Mouse (Mus musculus) left cerebral cortex, postnatal 36 days (tissue): ENCODE data around the gene Clba1. TPM values are rescaled to one million over a fixed set of nuclear protein-coding genes. Genes with fewer than 3 reads are reported as not detected.
"Not testable (repeated sequence)": the region's sequence is repeated elsewhere in the genome, so short reads cannot be mapped to it uniquely, and the experiment has no call there.

ENCODE experiments used
- DNase-seq, 2 experiments: peaks; one replicate each; pipeline ENCODE4 v3.0.0; 2021 to 2022; ENCODE audit warnings: low spot score in 2 of 2, mixed read lengths in 1 of 2
- intact Hi-C: fragments of 180-260 bp; cut with DNase I; formaldehyde crosslinking; loops from one replicate; pipeline ENCODE4 v1.15.1; 2025
- total RNA-seq, 2 experiments: library from RNA; stranded (reverse); gene quantifications; 2 replicates each; pipeline ENCODE4 v1.2.3; 2021

The Clba1 gene
- total RNA-seq, 2 experiments from 2014 or later: 17.4 to 22.1 TPM

DNA sequence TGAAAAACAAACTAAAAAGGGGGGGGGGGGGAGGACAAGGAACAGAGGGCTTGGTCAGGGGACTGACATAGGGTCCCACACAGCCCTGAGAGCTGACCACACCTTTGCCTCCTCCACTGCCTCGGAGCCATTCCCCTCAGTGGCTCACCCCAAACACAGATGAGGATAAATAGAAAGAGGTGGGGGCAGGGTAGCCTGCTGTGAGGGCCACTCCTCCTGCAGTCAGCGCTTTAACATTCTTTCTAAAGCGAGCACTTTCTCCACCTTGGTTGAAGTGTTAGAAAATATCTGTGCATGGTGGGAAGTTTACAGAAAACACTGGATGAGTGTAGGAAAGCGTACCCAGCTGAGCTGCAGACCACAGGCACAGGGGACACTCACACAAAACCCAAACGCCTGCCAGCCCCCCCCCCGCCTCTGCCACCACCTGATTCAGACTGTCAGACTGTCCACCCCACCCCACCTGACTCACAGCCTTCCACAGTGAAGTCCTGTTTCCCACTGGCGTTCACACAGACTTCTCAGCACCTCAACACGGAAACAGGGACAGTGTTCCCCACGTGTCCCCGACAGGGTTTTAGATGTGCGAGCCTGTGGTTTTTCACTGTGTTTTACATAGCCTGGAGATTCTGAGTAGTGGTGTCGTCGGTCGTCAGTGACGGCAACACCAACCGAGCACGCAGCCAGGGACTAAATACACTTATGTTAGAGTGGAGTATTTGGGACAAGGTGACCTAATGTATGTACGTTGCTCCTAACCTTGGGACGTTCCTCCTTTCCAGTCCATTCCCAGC lies 1.6 kb downstream of the Clba1 start:
- no peak for DNase-seq
- intact Hi-C loops: no loop called here

DNA sequence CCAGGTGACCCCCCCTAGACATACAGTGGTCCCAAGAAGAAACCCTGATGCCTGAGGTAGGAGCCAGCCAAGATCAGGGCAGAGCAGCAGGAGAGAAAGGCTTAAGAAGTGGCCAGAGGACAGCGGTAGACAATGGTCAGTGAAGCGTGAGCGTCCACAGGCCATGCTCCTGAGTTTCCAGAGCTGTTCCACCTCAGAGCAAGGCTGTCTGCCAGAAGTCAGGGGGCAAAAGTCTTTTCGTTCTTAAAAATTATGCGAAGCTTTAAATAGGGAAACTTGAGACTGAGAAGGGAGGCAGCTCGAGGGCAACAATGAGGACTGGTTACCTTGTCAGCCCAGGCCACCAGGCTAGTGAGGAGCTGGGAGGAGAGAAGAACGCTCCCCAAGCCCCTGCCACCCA lies 4.6 kb downstream of the Clba1 start:
- DNase-seq: no peak
- intact Hi-C loops: no loop called here

DNA sequence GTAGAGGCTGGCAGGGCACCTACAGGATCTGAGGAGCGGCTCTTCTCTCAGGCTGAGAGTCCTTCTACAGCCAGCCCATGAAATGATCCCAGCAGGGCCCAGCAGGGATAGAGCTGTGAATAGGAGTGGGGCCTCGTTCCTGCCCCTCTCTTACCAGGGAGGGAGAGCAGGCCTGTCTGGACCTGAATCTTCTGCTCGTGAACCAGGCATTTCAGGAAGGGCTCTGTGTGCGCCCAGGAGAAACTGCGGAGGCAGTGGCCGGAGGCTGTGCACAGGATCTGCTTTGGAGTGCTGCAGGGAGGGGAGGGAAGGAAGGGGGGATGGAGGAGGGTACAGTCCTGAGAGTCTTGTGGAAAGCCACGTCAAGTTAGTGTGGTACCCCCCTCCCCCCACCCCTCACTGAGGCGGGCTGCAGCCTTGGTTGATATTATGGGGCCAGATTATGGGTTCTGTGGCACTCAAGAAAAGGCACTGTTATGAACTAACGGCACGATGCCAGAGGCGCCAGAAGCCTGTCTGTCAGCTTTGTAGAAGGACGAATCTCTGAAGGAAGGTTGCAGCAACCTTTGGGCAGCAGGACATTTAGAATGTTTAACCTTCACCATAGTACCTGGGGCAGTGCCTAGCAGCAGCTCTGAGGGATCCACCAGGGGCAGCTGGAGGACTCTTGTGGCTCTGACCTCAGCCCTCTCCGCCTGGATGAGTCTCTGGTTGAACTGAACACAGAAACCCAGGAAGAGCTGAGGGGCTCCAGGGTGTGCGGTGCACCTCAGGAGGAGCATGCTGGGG lies 6.1 kb downstream of the Clba1 start:
- no peak for DNase-seq
- intact Hi-C loops: no loop called here

DNA sequence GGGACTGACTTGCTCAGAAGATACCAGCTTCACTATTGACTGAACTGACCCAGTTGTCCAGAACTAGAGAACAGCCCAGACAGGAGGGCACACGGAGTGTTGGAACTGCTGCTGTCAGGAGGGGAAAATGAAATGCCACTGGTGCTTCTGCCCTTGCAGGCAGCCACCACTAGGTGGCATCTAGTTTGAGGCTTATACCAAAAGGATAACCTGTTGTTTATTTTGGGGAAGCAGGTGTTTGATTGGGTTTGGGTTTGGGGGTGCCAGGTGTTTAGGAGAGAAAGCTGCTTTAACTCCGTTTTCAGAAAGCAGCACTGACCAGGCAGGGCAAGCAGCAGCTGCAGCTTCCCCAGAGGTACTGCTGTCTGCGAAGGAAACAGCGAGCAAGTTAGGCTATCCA lies 7.6 kb downstream of the Clba1 start:
- DNase-seq: peak in 1 of 2 experiments; percentile 47
- intact Hi-C loops: no loop called here

DNA sequence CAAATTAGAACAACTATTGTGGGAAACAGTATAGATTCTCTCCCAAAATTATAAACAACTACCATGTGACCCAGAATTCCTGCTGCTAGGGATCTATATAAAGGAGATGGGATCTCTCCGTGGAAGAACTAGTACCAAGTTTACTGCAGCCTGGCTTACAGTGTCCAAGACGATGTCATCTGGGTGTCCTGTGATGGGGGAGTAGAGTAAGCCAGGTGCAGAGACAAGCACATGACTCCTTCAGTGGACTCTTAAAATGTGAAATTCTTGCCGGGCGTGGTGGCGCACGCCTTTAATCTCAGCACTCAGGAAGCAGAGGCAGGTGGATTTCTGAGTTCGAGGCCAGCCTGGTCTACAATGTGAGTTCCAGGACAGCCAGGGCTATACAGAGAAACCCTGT lies 8.1 kb downstream of the Clba1 start:
- intact Hi-C loops, DNase-seq: not testable (repeated sequence)

DNA sequence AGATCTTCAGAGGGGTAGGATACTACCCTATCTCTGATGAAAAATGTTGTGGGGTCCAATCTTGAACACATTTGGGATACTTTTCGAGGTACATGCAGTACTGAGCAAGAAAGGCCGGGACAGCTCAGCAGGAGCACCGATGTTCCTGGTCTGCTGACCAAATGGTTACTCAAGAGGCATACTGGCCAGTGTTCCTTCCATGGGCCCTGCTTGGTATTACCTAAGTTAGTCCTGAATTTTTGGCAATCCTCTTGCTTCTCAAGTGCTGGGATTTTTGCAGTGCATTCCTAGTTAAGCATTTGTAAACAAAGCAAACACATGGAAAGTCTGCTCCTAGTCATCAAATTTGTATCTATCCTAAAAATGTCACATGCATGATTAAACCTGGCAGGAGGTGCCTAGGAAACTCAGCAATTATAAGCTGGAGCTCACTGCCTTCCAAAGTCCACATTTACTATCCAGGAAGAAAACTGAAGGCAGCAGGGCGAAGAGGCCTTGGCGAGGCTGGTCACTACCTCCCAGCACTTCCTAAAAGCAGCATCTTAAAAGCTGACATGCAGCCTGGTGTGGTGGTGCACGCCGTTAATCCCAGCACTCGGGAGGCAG lies 10.4 kb downstream of the Clba1 start:
- no peak for DNase-seq
- intact Hi-C loops: no loop called here

DNA sequence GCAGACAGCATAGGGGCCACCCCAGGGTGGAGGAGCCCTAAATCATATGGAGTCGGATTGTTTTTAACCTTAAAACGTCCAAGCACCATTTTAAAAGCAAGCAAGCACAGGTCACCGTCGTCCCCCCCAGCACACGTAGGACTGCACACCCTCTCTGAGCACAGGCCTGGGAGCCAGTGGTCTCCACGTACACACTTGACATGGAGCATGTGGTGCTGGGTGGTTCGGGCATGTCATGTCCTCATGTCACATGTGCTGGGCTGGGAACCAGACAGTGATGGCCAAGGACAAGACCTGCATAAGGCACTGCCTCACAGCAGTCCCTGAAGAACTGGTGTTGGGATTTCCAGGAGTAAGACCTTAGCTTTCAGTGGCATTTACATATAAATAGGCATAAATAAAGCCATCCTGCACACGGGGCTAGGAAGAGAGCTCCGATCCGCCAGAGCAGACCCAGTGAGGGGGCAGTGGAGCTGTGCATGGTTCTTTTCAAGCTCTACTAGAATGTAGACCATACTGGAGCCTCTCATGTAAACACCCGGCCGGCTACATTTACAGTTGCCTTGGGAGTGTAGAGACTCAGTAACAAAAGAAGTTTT lies 11.8 kb downstream of the Clba1 start:
- intact Hi-C loops: no loop called here
- DNase-seq: no peak

DNA sequence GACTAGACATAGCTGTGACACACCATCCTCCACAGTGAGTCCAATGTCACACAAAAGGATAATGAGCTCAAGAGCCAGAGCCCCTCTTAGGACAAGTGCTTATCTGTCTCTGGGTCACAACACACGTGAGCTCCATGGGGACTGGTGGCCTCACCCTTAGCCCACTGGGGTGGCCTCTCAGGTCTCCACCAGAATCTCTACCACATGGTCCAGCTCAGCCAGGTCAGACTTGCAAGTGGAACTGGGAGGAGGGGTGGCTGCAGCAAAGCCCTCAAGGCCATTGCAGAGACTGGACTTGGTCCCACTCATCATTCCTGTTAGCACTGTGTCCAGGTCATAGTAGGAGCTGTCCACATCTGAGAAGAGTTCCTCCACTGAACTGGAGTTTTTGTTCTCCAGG lies 12.5 kb downstream of the Clba1 start:
- intact Hi-C loops: no loop called here
- DNase-seq: no peak

DNA sequence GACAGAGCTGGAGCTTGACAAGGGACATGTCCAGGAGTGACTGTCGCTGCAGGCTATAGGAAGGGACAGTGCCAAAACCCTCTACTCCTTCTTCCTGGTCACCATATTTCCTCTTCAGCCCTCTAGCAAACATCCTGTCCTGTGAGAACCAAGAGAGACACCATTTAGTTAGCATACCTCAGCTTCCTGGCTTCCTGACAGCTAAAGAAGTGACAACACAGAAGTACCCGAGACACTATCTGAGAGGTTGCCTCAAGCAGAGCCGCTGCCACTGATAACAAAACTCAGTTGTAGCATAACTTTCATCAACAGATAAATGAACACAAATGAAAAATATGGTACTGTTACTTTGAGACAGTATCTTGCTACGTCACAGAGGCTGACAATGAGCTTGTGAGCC lies 13.2 kb downstream of the Clba1 start:
- intact Hi-C loops: no loop called here
- DNase-seq: no peak

DNA sequence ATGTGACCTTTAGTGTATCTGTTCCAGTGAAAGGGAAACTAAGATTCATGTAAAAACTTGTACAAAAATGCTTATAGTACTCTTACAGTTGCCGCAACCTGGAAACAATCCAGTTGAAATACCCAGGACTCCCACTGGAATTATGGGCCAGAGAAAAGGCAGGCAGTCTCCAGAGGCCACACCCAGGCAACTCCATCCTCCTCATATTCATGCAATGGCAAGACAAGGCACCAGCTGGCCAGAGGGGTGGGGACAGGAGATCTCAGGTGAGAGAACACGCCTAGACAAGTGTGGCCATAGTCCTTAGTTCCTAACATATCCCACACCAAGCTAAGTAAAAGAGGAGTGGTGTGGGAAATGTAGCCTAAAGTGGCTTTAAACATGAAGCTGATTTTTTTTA lies 13.9 kb downstream of the Clba1 start:
- intact Hi-C loops: no loop called here
- no peak for DNase-seq

DNA sequence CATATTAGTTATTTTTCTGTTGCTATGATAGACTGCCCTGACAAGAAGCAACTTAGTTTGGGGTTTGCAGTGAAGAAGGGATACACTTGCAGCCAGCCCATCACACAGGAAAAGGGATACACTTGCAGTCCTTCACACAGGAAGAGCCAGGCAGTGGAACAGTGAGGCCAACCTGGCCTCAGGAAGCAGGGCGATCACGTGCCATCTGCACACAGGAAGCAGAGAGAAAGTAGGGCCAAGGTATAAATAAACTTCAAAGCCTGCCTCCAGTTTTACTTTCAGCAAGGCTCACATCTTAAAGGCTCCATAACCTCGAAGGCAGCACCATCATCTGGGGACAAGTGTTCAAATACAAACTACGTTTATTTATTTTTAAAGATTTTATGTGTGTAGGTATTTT lies 14.5 kb downstream of the Clba1 start:
- intact Hi-C loops: no loop called here
- DNase-seq: no peak

DNA sequence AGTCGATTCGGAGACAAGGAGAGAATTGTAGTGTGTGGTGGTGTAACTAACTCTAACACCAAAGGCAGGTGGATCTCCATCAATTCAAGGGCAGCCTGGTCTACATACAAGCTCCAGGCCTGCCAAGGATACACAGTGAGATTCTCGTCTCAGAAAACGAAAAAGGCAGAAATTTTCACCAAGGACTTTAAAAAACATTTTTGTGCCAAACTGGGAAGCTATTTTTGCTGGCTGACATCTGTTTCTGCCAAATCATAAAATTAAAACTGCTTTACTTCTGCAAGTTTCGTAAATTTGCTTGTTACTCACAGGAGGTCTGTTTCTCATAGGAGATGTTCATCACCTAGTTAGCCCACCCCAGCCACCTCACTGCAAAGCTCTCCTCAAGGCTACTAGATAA lies 17.2 kb downstream of the Clba1 start:
- DNase-seq: no peak
- intact Hi-C loops: no loop called here

DNA sequence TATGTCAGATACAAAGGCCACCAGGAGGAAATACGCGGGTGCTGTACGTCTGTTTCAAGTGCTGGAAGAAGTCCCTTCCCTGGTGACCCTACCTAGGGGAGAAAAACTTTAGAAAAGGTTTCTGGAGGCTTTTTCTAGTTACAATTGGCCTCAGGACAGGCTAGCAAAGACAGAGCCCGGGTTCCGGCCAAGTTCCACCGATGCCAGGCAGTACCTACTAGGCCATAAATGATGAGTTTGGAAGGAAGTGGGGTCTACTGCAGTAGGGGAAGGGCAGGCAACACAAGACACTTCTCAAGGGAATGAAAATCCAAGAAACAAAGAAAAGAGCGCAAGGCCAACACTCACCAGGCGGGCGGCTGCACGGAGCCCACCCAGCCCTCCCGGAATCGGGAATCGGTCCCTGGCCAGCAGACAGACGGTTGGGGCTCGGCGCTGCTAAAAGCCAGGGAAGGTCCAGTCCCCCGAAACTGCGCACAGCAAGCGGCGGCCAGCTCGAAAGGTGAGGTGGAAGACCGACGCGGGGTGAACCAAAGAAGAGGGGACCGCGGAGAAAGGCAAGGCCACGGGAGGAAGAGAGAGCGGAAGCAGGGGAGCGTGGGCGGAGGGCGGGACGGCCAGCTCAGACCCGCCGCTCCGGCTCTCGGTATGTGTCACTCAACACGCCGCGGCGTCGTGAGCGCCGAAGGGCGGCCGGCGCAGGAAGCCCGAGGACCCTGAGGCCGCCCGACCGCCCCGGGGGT lies 19.9 kb downstream of the Clba1 start:
- DNase-seq: no peak
- intact Hi-C loops: no loop called here

DNA sequence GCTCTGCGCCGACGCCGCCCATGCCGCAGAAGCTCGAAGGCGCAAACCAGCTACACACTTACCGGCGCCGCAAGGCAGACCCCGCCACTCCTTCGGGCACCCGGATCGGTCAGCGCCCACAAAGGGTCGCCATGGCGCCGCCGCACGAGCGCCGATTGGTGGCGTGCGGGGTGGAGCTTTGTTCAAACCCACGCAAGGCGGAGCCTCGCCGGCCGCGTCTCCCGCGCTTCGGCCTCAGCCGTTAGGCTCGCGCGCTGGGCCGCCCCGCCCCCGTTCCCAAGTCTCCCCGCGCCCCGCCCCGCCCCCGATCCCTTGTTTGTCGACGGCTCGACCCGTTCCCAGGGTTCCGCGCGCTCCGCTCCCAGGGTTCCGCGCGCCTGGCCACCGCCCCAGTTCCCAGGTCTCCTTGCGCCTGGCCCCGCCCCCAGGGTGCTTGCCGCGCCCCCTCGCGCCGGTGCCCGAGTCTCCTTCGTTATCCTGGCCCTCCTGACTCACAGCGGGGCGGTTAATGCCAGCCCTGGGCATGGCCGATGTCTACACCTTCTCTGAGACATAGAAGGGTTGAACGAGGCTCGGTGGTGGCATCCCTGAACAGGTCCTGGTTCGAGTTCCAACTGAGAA lies 20.6 kb downstream of the Clba1 start, which contains the start of gene Cdca4:
TSS of gene Cdca4 (minus strand) at position 180 of the 621 bp plus-strand sequence.
- intact Hi-C loops: no loop called here
- peak; percentile 98 to 99 for DNase-seq

DNA sequence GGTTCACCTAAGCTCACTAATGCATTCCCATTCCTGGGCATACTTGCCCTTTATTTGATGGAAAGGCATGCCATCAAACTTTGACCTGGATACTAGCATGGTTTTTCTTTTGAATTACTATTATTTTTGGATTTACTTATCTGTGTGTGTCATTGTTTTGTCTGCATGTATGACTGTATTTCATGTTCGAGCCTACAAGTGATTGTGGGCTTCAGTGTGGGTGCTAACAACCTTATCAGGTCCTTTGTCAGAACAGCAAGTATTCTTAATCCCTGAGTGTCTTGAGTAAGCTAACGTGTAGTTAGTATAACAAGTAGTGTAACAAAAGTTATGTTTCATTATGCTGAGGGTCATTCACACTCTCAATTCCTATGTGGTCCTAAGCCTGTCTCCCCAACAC lies 21.4 kb downstream of the Clba1 start:
- intact Hi-C loops: no loop called here
- DNase-seq: no peak

DNA sequence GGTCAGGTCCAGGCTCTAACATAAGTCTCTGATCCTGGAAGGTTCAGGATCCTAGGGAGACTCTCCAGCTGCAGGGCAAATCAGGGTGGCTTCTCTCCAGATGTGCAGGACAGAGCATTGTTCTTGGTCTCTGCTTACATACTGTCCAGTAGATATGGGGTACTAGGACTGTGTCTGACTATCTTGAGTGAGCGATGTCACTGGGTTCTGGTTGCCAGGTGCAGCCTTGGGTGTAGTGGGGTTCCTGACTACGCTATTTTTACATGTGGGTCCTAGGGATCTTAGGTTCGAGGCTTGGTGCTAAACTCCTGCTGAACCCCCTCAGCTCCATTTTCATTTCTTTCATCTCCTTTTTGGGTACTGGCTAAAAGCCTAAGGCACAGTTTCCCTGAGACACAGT lies 21.8 kb downstream of the Clba1 start:
- intact Hi-C loops: no loop called here
- no peak for DNase-seq

DNA sequence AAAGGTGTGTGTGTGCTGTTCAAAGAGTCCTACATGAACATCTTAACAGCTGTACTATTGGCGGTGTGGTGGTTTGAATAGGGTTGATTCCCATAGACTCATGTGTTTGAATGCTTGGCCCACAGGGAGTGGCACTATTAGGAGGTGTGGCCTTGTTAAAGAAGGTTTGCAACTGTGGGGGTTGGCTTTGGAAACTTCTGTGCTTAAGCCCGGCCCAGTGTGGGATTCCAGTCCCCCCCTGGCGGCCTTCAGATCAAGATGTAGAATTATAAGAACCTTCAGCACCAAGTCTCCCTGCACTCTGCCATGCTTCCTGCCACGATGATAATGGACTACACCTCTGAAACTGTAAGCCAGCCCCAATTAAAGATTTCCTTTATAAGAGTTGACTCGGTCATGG lies 23.7 kb downstream of the Clba1 start:
- intact Hi-C loops: no loop called here
- no peak for DNase-seq

DNA sequence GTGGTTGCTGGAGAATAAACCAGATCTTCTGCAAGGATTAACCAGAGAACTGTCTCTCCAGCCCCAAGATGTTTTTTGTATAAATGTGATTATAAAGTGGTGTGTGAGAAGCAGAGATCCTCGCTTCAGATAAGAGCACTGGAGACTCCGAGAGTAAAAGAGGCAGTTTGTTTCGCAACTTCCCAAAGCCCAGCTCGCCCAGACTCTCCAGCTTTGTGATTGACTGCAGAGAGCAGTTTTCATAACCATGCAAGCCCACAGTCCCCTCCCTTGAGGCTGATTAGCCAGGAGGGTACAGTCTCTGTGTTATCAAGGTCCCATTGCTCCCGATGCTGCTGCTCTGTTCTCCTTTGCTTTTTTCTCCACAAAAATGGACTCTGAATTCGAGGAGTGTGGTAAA lies 24.8 kb downstream of the Clba1 start:
- intact Hi-C loops: no loop called here
- DNase-seq: no peak

DNA sequence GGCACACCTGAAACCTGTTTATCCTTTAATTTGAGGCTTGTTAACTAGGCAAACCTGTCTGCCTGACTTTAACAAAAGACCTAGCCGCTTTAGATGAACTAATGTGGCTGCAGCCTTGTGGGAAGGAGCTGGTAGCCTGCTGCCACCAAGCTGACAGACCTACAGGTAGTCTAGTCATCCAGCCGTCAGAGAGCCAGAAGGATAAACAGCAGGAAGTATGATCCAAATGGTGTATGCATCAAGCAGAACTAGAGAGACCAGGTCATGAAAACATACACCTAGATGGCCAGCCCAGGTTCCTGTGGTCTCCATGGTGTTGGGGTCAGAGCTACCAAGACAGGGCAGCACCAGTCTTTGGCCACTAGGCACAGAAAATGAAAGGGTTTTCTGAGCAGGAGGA lies 26.3 kb downstream of the Clba1 start:
- DNase-seq: no peak
- intact Hi-C loops: no loop called here
